Mouse (Mus musculus) erythroblast, embryonic 14.5 days (primary cell): ENCODE results near the gene Acp1.

Experiments used
- GATA1 ChIP-seq: IDR thresholded peaks from 2 replicates; pipeline ENCODE4 v1.6.1; 2012; ENCODE audit warnings: low read length, inconsistent platforms, mixed read lengths
- TAL1 ChIP-seq: IDR thresholded peaks from 3 replicates; pipeline ENCODE4 v1.6.1; 2012; ENCODE audit warnings: low read length, inconsistent platforms, mixed read lengths

- no peak for TF ChIP-seq GATA1
- TF ChIP-seq TAL1: no peak
Measured at GRCm38 (mm10) chr12:30848521-30848920, 62.9 kb downstream of the Acp1 start.
